Mouse (Mus musculus) c-Kit-positive CD71-positive TER-119-negative erythroid progenitor cells, embryonic 14.5 days (primary cell): ENCODE measurements around the gene Il1r1.

Source experiments
- DNase-seq: peaks from one replicate; pipeline ENCODE4 v3.0.0-alpha.2; 2013; ENCODE audit warnings: low read depth

Il1r1 gene

DNA sequence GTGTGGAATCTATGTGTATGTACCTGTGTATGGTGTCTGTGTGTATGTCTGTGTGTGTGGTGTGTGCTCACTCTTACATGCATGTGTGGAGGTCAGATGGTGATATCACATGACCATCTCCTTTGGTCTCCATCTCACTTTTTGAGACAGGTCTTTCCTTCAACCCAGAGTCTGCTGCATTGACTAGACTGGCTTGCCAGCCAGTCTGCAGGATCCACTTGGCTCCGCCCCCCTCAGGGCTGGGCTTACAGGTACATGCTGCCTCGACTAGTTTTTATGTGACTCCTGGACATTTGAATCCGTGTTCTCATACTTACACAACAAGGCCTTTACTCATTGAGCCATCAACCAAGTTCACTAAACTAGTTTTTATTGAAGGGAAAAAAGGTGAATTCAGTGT, 6.2 kb downstream of the Il1r1 start:
- no peak for DNase-seq

DNA sequence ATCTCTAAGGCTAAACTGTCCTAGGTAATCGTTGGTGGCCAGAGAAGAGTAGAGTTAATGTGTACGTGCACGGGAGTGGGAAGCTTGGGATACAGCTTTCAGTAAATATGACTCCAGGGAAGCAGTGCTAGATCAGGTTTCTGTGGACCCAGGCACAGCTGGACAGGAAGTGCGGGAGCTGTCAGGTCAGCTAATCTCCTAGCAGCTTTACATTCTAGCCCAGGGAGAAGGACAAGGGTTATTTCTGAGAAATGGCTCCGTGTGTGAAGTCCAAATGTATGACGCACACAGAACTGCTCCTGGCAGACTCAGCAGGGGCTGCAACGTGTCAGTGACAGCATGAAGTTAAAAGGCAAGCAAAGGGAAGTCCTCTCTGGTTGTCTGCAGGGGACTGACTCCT, 8.3 kb downstream of the Il1r1 start:
- no peak for DNase-seq

DNA sequence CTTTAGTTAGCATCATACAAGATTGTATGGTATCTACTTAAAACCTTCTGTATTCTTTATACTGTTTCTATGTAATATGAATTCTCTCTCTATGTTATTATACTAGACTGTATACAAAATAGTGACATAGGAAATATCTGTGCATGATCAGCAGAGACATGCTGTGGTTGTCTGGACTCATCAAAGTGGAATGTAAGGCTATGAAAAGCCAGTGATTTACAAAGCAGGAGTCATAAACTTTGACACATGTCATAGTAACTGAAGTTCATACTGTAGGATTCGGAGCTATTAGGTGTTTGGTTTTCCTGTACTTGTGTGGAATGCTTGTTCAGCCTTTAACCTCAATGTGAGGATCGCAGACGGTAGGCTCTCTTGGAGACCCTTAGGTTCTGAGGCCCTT, 8.7 kb downstream of the Il1r1 start:
- DNase-seq: no peak

DNA sequence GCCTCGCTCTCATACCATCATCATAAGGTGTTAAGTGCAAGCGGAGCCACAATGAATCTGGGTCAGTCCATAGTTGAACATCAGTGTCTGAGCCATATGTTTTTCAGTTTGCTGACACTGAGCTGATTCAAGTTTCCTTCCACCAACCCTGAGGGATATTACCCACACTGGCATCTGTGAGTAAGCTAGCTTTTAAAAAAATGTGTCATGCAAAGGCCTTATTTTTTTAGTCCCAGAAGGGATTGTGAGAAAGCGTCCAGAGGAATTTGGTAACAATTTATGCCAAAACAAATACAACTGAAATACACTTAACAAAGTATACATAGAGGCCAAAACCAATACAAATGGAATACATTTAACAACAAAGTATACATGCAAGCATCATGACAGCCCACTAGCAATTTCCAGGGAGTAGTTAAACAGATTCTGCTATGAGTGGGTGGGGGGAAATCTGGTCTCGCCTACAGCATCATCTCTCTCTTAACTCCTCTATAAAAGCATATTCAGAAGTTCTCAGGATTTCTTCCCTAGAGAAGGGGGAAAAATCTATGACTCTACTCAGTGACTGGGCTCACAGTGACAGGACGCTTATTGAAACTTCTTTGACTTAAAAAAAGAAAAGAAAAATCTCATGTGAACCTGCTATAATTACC, 10.8 kb downstream of the Il1r1 start:
- no peak for DNase-seq

DNA sequence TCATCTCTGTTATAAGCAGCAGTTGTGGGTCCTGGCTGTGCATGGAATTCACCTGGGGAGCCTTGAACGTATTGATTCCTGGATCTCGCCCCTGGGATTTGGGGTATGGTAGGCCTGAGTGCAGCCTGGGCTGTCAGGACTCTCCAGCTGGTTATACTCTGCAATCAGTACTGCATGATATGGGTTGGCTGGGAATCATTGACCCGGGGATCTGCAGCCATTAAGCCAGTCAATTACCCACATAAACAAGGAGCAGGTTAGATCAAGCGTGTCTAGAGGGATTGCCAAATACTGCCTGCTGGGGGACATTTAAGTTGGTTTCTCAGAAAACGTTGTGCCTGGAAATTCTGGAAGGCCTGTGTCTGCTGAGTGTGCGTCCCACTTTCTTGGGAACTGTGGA, 11.8 kb downstream of the Il1r1 start:
- DNase-seq: no peak

DNA sequence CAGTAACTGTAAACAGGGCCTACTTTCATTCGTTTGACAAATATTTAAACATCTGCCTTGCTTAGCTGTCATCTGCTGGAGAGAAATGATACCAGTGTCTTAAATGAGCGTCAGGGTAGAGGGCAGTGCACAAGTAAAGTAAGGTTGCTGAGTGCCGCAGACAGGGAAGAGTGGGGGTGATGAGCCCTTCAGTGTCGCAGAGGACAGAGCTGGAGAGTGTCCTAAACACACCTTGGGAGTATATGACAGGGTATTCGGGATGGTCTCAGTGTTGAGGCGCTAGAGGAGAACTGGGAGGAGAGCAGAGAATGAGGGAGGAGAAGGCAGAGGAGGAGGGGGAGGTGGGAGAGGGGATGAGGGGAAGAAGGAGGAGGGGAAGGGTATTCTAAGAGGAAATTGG, 12.2 kb downstream of the Il1r1 start:
- DNase-seq: no peak

DNA sequence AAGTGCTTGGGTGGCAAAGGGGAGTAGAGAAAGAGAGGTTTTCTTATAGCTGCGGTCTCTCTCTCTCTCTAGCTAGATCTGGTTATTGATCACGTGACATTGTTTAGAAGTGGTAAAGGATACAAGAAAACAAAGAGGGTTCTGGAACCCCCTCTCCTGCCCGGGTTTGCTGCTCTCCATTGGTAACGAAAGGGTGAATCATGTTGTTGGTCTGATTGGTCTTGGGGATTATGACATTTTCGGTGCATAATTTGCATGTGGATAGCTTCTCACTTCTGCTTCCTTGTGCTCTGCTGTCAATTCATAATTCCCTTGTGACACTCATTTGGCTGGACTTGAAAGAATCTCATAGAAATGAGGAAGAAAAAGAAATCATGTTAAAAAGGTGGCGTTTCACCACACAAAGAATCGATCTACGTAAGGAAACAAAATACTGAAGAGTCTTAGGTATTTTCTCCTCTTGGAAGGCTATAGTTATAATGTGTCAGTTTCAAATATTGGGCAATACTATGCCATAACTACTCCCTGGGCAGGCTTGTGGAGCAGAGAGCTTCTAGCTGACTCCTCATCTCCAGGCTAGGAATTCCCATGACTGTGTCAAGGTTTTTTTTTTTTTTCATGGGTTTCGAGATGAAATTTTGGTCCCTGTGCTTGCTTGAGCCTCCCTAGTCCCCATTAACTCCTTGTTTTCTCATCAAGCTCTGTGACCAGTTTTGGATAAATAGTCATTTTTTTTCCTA, 15.6 kb downstream of the Il1r1 start:
- DNase-seq: no peak

DNA sequence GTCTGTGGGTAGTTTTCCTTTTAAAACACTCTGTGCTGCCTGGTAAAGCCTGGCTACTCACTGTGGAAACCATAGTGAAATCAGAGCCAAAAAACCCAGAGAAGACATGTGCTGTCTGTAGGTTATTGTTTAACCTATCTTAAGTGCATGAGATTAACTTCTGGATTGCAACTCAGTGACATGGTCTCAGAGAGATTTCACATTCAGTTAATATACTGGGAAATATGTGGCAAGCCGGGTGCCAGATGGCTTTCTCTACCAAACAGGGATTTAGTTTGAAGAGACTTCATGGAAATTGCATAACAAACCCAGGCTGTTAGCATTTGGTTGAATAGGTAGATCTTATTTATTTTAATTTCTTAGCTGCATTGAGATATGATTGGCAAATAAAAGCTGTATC, 17.8 kb downstream of the Il1r1 start:
- no peak for DNase-seq

DNA sequence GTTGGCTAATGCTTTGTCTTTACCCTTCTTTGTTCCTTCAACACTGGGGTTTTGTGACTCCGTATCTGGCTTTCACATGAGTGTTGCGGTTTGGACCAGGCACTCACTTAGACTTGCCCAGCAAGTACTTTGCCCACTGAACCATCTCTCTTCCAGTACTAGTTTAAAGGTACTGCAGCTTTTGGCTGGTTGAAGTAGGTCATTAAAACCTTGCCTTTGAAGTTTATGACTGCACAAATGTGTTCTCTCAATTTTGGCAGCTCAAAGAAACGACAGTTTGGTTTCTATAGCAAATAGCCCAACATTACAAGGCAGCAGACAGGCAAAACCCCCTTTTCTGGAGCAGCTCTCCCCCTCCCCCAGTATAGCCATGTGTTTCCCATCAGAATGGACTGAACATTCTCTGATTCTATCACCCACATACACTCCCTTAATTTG, 18.7 kb downstream of the Il1r1 start:
- no peak for DNase-seq

DNA sequence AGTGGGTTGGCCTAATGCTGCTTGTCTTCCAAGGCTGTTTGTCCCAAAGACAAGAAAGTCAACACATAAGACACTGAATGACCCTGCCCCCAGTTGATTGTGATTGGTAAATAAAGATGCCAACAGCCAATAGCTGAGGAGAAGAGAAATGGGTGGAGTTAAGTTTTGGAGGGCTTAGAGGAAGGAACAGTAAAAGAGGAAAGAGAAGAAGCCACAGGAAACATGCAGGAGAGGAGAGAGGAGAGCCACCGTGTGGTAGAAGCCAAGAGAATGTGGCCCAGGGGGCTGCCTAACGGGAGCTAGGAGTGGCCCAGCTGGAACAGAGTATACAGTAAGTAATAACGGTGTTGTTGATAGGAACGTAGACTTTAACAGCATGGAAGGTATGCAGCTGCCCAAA, 25.5 kb downstream of the Il1r1 start:
- DNase-seq: no peak

DNA sequence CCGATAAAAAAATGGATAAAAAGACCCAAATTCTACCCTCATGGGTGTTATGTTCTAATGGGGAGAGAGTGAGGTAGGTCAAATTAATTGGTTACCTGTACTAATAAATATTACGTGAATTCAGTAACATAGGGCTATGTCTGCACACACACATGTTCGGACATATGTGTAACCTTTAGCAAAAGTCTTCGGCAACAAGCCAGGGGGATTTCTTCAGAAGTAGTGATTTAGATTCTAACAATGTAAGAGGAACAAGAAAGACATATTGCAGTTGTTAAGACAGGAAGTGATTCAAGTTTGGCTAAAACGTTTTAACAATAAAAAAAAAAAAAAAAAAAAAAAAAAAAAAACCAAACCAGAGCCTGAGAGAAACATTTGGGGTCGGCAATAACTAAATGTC, 27.6 kb downstream of the Il1r1 start:
- DNase-seq: no peak

DNA sequence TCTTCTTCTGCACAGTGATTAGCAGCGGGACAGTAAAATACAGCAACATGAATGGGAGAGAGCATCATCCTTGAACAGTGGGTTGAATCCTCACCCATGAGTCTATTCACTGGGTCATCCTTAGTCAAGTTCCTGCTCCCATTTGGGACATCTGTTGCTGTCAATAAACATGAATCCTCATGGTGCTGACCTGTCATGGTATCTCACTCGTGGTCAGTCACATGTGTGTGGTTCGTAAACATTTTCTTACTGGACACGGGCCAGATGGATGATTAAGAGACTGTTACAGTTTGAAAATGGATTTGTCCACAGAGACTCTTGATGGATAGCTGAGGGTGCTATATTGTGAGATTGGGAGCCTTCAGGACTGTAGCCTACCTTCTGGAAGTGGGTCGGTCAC, 29.1 kb downstream of the Il1r1 start:
- no peak for DNase-seq

DNA sequence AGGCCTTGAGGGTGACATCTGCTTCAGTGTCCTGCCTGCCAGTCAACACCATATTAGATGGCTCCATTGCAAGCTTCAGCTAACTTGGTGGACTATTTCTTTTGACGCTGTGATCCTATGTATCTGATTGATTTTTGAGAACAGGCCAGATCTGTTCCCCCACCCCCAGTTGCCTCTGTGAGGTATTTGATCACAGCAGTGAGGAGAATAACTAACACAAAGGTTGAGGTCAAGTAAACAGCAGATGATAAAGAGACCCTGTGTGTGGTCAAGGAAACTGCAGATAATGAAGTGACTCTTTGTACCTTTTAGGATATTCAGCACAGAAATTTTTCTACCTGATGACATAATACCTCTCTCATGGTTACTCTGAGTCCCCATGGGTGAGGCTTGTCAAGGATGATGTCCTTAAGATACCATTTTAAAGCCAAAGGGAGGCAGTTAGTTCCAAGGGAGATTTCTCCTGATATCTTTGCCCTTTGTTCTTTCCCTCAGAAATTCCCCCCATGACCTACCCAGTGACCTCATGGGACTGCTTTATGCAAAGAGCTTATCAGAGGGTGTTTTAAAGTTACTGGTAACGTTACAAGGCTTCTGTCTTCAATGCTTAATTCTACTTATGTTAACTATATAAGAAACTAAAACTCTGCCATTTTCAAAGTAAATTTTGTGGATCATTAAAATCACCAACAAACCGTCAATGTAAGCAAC, 29.6 kb downstream of the Il1r1 start:
- no peak for DNase-seq

DNA sequence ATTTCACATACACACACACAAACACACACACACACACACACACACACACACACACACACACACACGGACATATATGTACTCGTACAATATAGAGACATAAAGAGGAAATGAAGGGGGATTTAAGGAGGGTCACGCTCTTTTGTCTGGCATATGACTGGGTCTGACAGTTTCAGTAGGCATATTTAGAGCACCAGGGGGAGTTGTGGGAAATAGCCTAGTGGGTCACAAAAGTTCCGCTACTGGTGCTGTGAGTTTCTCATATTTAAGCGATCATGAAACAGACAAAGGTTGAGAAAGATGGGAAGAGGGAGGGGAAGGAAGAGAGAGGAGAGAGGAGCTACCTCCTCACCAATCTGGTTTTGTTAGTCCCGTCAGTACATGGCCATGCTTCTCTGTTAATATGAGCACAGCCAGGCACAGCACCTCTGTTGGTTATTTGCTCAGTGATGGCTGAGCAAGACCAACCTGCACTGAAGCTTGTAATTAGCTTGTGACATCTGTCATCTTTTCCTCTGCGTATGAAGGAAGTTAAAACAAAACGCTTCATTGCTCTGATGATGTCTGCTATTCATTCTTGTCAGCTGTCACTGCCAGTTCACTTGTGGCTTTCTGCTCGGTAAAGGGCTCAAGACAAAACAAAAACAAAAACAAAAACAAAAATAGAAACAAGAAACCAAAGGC, 37.7 kb downstream of the Il1r1 start:
- no peak for DNase-seq

DNA sequence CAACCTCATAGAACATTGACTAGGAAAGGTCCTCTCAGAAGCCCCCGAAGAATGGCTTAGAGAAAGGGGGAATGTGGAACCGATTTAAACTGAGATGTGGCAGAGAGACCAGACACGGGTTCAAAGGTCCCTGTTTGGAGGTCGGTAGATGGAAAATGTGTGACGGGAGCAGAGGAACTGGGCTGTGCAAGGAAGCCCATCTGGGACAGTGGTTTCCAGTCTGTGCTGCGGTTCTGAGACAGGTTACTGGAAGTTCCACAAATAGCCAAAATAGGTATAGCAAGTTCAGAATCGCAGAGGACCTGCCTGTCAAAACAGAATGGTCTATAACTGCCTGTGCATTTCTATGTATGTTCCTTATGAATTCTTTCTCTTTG, 38.2 kb downstream of the Il1r1 start:
- DNase-seq: no peak

DNA sequence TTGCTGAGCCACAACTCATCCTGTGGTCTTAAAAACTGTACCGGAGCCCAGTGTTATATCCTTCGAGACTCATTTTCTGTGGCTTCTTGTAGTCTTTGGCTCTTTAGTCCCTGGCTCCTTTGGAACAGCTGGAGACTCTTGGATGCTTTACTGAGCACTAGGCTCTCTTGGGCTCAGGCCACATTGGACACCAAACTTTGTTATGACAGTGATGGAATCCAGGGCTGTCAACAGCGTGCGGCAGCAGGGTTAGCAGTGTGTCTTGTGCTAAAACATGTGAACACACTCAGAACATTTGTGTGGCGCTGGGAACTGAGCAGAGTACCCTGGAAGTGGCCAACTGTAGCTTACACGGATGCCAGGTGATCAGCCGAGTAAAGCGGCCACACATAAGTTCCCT, 38.8 kb downstream of the Il1r1 start:
- no peak for DNase-seq

DNA sequence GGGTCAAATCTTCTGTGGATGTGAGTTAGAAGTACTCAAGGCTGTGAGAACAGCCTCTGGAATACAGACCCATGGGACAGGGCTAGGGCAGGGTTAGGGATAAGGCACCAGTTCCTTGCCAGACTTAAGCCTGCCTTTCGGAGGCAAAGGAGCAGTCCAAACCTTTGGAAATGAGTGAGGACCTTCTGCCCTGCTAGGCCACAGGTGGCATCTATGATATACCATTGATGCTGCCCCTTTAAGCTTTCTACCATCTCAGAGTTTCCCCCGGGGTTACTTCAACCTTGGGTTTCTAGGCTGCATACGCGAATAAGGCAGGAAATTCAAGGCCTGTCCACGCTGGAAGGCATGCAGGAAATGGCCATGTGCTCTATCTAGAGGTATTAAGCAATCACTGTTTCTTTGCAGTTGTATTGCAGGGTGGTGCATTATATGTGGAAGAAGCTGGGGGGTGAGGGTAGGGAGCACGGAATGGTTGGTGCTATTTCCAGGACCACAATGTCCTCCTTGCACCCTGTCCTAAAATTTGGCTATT, 40.5 kb downstream of the Il1r1 start:
- DNase-seq: no peak

DNA sequence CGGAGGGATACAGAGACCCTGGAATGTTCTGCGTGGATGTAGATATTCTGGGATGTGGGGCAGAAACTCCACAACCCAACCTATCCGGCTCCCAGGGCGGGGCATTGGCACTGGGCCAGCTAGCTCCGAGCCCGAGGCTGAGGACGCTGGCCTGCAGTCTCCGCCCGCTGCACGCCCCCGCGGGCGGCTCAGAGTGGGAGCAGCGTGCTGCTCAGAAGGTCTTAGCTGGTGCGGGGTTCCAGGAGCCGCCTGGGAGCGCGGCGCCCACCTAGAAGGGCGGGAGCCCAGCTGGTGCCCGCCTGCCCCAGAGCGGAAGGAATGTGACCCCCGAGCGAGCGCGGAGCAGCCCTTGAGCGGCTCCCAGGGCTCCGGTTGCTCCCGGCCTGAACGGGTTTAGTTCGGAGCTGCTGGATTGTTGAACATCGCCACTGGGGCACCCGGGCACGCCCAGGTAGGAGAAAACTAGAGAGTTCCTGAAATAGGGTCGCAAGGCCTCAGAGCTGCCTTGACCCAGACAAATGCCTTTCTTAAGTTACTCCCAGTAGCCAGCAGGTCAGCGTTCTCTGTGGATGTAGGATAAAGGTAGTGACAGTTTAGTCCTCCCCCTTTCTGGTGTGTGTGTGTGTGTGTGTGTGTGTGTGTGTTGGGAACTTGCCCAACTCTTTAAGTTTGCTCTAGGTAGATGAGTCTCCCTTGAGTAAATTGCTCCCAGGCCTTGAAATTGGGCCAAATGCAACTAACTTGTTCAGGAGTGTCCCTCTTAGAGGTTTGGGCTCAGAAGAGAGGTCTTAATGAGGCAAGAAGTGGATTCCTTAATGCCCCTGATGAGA, 41.8 kb downstream of the Il1r1 start:
- no peak for DNase-seq

DNA sequence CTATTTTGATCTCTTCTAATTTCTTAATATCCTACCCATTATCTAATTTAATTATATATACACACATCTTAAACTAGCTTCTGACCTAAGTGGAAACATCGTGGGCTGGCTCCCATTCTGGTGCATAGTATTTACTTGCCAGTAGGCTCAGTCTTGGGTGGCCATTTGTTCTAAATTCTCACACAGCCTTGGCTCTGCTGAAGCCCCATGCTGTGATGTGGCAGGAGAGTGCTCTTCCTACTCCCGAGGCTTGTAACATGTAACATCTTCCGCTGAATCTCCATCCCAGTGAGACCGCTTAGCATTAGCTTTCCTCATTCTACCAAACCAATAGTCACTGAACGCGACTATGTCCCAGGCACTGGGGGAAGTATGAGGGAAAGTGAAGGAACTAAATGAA, 43.0 kb downstream of the Il1r1 start:
- no peak for DNase-seq

DNA sequence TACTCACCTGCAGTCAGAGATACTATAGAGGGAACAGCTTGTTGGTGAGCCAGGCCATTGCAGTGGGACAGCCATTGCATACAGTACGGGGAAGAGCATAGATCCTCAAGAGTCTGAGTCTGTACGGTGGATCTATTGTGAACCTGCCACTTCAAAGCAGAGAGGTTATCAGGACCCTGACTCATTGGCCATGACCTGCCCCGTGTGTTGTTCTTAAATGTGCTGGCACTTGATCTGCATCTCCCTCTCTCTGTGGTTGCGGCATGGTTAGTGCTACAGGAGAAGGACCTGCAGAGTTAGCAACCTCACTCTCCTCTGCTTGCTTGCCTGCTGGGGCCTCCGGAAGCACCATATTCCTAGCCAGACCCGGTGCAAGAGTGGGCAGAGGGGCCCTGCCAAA, 43.7 kb downstream of the Il1r1 start:
- no peak for DNase-seq

DNA sequence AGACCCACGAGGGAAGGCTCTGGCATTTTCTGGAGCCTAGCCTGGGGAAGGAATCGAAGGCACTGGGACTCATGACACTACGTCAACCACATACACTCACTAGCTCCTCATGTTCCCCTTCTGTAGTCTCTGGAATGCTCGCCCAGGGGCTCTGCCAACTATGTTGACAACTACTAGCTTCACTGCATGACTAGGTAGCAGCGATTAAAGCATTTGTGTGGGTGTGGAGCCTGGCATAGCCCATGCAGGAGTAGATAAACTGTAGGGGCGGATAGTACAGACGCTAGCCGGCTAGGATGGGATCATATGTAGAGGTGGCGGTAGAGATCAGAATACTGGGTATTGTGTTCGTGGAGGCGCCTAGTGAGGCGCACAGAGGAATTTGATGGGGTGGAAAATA, 45.5 kb downstream of the Il1r1 start:
- DNase-seq: no peak

DNA sequence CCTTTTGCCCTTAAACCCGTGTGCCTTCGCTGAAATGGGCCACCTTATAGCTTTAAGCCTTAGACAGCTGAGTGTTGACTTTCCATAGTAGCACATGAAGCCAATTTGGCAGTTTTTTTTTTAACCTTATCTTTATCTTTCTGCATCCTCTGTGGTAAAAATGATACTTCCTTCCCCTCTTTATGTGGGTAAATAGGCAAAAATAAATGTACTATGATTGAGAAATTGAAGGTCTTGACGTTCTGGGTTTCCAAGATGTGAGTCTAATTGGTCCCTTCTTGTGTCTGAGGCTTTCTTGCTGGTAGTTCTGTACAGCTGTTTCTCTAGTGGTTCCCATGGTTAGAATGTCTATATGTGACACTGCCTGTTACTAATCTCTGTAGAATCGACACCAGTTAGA, 46.2 kb downstream of the Il1r1 start:
- no peak for DNase-seq
